Mouse (Mus musculus) E14TG2a.4 (cell line): ENCODE measurements around the gene Sf3b6.
"Not testable (repeated sequence)": the region's sequence is repeated elsewhere in the genome, so short reads cannot be mapped to it uniquely, and the experiment has no call there.

Experiments
- H3K27me3 ChIP-seq: 2 replicates; pipeline ENCODE4 v1.6.1; 2014; ENCODE audit warnings: low read length, control low read depth; ENCODE audit not compliant: insufficient read depth
- H3K36me3 ChIP-seq: 2 replicates; pipeline ENCODE4 v1.6.1; 2014; ENCODE audit warnings: low read length, control low read depth; ENCODE audit not compliant: insufficient read depth
- H3K4me1 ChIP-seq: replicated peaks from 2 replicates; pipeline ENCODE4 v1.6.1; 2014; ENCODE audit warnings: low read depth, low read length, control low read depth
- H3K4me3 ChIP-seq: replicated peaks from 2 replicates; pipeline ENCODE4 v1.5.1; 2014; ENCODE audit warnings: mild to moderate bottlenecking, low read length
- H3K9me3 ChIP-seq: 2 replicates; pipeline ENCODE4 v1.6.1; 2014; ENCODE audit warnings: low read length, control low read depth
- CTCF ChIP-seq: conservative IDR thresholded peaks from 2 replicates; pipeline ENCODE4 v1.5.1; 2014; ENCODE audit warnings: low read length
- NANOG ChIP-seq: IDR thresholded peaks from 2 replicates; pipeline ENCODE4 v1.6.1; 2014; ENCODE audit warnings: borderline replicate concordance, low read length, mixed read lengths
- POU5F1 ChIP-seq: IDR thresholded peaks from 2 replicates; pipeline ENCODE4 v1.6.1; 2014; ENCODE audit warnings: low read length, borderline replicate concordance

Sf3b6 gene

DNA sequence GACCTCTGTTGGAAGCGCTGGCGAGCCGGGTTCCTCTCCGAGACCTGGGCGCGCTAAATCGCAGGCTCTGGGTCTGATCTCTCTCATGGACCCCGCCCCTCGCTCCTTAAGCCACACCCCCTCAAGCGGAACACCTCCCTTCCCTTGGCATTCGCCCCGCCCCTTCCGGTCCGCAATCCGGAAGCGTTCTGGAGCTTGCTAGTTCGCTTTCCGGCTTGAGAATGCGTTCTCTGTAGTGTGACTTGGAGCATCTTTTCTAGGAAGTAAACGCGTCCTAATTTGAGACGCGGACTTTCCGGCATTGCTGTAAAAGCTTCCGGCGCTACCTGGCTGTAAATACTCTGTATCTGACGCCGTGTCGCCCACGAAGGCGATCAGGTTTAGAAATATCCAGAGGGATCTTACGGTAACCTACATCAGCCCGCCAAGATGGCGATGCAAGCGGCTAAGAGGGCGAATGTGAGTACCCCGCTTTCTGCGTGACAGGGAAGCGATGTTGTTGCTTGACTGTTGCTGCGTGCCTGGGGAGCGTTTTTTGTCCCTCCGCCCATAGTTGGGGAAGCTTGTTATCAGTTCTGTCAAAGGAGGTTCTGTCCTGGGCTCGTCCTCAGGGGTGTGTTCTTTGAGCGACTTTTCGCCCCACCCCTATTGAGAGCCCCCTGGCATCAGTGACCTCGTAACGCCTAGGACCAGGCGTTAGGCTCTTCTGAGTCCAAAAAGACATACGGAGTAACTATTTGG lies at the start of gene Sf3b6:
Gene Sf3b6, plus strand, starts transcription at position 184 of the 741 bp plus-strand sequence.
- Histone ChIP-seq H3K27me3 (peaks cover 4% of the 10 kb centered on the region), H3K4me1 (peaks cover 26% of the 10 kb centered on the region), H3K36me3 (peaks cover 32% of the 10 kb centered on the region), H3K4me3 (peak within 1 kb of the TSS; percentile 100), H3K9me3 (no peaks in the 10 kb centered on the region)
- TF ChIP-seq POU5F1 (no peak), NANOG (no peak), CTCF (no peak)

DNA sequence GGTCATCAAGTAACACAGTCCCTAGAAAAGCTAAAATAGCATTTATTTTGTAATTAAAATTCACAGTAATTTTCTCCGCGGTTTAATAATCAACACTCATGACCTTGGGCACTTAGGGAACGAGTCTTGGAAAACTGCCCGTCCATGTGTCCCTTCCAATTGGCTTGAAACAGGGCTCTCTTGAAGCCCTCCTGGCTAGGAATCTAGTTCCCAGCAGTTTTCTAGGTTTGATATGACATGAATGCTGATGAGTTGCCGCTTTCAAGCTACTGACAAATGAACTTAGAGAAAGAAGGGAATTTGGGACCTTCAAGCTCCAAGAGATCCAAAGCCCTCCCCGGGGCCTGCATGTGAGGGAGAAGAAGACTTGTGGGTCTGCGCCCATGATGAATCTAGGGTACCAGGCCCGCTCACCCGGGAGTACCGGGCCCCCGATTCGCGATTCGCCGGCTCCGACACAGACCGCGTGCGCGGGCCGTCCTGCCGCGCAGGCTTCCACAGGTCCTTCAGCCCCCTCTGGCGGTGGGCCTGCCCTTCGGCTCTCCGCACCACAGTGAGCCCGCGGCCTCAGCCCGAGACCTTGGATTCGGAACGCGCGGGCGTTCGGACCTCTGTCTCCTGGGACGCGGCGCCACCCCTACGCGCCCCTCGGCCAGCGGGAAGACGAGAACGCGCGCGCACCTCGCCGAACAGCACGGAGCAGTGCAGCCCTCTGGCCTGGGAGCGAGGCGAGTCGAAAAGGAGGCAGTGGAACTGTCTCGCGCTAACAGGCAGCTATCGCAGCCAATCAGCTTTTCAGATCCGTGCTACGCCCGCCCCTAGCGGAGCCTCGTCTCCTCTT lies 48.6 kb upstream of the Sf3b6 start, which contains the start of the genes Pfn4 and Fam228b:
Gene Pfn4, plus strand, starts transcription at position 531 of the 841 bp plus-strand sequence.
Gene Fam228b, minus strand, starts transcription at position 776 of the 841 bp plus-strand sequence.
- no peaks in the 10 kb centered on the region for H3K9me3 ChIP-seq
- peaks cover 9% of the 10 kb centered on the region for H3K4me1 ChIP-seq
- peaks cover 12% of the 10 kb centered on the region for H3K27me3 ChIP-seq
- TF ChIP-seq NANOG = no peak
- H3K36me3 ChIP-seq = no peaks in the 10 kb centered on the region
- peak within 1 kb of the TSS; percentile 81 for H3K4me3 ChIP-seq

DNA sequence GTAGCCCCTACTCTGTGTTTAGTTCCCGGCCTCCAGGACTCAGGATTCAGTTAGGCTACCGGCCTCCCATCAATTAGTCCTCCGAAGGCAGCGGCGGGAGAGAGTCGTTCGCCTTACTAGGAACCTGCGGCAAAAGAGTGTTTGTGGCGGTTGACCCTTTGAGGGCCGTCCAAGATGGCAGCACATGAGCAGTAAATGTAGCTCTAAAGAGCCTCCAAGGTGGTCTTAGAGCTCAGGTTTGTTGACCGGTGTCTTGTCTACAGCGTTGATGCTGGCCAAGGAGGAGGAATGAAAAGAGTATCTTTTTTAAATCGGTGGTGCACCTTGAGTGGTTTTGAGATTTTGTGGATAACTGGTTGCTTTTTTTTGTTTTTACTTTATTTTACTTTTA lies 48.0 kb upstream of the Sf3b6 start:
- no peaks in the 10 kb centered on the region for H3K9me3 ChIP-seq
- H3K36me3 ChIP-seq = no peaks in the 10 kb centered on the region
- H3K27me3 ChIP-seq = peaks cover 12% of the 10 kb centered on the region
- TF ChIP-seq NANOG = no peak
- TF ChIP-seq CTCF = no peak
- no peak for TF ChIP-seq POU5F1
- peaks cover 9% of the 10 kb centered on the region for H3K4me1 ChIP-seq
- H3K4me3 ChIP-seq = peak overlapping the region; percentile 81

DNA sequence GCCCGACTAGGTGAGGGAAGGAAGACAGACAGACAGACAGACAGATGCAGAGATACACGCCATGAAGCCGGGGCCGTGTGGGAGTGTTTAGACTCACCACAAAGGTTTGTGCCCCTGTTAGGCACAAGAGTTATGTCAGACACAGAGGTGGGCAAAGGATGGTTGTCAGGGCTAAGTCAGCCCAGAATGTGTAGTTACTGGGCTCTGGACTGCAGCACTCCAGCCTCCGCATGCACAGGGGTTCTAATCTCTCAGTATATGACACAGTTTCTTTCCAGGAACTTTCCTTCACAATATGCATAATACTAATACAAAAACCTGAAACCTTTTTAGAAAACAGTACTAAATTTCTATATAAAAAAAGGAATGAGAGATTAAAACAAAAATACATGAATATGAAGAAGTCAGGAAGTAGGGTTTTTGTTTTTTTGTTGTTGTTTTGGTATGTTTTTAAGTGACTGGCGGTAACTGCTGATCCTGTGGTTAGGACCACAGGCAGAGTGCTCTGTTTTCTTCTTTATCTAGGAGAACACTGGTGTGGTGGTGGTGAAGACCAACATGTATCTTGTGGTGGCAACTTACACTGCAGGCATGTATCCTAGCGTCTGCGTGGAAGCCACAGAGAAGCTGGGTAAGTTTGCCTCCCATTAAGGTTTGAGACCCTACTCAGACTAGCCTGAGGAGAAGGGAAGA lies 42.3 kb upstream of the Sf3b6 start:
- TF ChIP-seq POU5F1 (no peak), CTCF (no peak), NANOG (no peak)
- Histone ChIP-seq H3K4me3 (no peak overlapping the region), H3K9me3 (no peaks in the 10 kb centered on the region), H3K4me1 (no peaks in the 10 kb centered on the region), H3K36me3 (no peaks in the 10 kb centered on the region), H3K27me3 (no peaks in the 10 kb centered on the region; the same call in 1 of the 2 replicates)

DNA sequence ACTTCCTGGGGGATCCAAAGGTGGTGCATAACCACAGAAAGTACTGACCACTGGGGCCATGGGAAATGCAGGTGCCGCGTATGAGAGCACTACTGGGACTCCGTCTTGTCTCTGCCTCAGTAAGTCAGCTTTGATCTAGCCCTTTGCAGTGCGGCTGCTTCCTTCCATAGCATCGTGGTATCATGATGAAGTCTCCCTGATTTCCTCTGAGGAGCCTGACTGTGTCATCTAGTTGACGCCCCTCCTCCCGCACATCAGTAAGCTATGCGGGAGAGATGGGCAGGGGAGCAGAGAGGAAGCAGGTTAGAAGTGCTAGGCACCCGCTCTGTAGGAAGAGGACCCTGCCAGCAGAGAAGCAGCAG lies 41.8 kb upstream of the Sf3b6 start:
- no peaks in the 10 kb centered on the region for H3K4me1 ChIP-seq
- no peaks in the 10 kb centered on the region for H3K36me3 ChIP-seq
- no peaks in the 10 kb centered on the region for H3K9me3 ChIP-seq
- no peak for TF ChIP-seq POU5F1
- no peak for TF ChIP-seq CTCF
- TF ChIP-seq NANOG = no peak
- H3K4me3 ChIP-seq = no peak overlapping the region
- no peaks in the 10 kb centered on the region; the same call in 1 of the 2 replicates for H3K27me3 ChIP-seq

DNA sequence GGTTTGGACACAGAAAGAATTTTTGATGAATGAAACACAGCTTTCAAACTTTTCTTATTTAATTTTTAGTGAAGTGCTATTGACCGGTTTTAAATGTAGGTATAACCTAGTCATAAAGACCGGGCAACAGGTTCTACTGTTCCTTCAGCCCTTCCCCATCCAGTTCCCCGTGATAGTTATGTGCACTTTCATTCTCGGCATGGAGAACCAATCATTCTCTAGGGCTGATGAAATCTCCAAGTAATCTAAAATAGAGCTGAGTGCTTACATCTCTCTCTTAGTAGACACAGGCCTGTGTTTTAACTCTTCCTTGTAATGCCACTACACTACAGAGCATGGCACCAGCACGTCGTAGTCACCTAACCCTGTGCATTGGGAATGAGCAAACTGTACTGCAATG lies 39.6 kb upstream of the Sf3b6 start:
- Histone ChIP-seq H3K27me3 (no peaks in the 10 kb centered on the region; the same call in 1 of the 2 replicates), H3K4me3 (no peak overlapping the region), H3K36me3 (no peaks in the 10 kb centered on the region), H3K4me1 (no peaks in the 10 kb centered on the region), H3K9me3 (peaks cover under 1% of the 10 kb centered on the region; the same call in 1 of the 2 replicates)
- no peak for TF ChIP-seq POU5F1
- TF ChIP-seq CTCF = no peak
- no peak for TF ChIP-seq NANOG

DNA sequence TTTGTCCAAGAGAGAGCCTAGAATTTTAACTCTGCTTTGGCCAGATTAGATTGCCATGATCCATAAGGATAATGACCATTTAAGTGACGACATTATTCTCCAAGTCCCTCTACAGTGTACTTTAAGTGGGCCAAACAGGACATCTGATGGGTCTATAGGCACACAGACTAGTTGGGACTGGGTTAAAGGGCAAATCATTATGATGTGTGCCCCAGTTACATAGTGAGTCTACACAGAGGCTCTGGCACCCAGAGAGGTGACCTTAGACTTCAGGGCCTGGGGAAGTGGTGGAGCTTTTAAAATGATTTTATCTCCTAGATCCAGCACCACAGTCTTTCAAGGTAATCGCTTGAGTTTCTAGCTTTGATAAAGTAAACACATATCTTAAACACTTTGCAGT lies 37.1 kb upstream of the Sf3b6 start:
- Histone ChIP-seq H3K4me1 (no peaks in the 10 kb centered on the region), H3K36me3 (no peaks in the 10 kb centered on the region), H3K27me3 (no peaks in the 10 kb centered on the region; the same call in 1 of the 2 replicates), H3K9me3 (peaks cover 22% of the 10 kb centered on the region), H3K4me3 (no peak overlapping the region)
- no peak for TF ChIP-seq NANOG
- TF ChIP-seq CTCF = no peak
- no peak for TF ChIP-seq POU5F1

DNA sequence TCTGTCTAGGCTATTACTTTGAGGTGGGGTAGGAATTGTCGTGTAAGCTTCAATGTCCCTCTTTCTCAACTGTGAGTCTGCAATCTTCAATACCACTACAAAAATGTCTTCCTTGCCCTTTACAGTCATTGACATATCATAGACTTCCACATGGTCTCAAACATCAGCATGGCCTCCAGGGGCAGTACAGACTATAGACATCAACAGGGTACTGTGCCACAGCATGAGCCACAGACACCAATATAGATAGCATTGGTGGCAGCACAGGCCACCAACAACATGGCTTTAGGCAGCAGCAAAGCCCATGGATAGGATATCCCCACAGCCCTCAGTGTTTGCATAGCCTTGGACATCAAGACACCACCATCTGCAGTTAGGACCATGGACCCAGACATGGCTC lies 36.1 kb upstream of the Sf3b6 start:
- no peak for TF ChIP-seq POU5F1
- no peak for TF ChIP-seq NANOG
- TF ChIP-seq CTCF = no peak
- no peaks in the 10 kb centered on the region for H3K27me3 ChIP-seq
- H3K36me3 ChIP-seq = no peaks in the 10 kb centered on the region
- no peak overlapping the region for H3K4me3 ChIP-seq
- no peaks in the 10 kb centered on the region for H3K4me1 ChIP-seq
- H3K9me3 ChIP-seq = peaks cover 30% of the 10 kb centered on the region

DNA sequence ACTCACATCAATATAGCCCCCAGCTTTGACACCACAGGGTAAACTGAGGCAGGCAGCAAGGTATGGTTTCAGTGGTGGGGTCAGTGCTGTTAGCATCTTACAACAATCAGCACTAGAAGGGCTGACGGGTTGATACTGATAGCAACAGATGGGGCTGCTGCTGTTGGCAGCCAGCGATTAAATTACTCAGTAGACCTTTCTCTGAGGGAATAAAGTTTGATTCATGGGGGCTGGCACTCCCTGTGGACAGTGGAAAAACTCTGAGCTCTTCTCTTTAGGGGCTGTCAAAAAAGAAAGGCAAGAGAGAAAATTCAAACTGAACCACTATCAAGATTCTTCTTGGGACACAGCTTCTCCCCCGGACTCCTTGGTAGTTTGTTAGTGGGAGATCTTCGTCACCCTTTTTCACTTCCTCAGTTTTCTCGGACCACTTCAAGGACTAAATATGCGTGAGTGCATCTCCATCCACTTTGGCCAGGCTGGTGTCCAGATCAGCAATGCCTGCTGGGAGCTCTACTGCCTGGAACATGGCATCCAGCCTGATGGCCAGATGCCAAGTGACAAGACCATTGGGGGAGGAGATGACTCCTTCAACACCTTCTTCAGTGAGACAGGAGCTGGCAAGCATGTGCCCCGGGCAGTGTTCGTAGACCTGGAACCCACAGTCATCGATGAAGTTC lies 35.5 kb upstream of the Sf3b6 start:
- not testable (repeated sequence) for H3K4me1 ChIP-seq, H3K4me3 ChIP-seq, H3K27me3 ChIP-seq, H3K36me3 ChIP-seq
- peaks cover 34% of the 10 kb centered on the region for H3K9me3 ChIP-seq
